Mouse (Mus musculus): Measurements from ENCODE around the gene Rcan1.

Gene Rcan1

DNA sequence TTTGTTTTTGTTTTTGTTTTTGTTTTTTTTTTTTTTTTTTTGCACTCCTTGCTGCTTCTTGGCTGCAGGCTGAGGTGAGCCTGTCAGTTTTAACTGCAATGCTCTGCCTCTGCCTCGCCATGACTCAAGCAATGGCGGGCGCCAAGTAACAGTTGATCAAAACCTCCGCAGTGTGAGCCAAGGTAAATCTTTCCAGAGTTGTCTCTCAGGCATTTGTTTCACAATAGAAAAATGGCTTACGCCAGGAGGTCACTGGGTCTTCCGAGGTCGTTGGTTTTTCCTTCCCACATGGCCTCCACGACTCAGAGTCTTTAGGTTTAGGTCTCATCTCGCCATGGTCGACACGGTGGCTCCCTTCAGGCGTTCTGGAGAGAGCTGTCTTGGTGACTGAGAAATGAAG lies 117.4 kb downstream of the Rcan1 start:
- no peak for DNase-seq (ENCODE audit: low read depth, low spot score)

DNA sequence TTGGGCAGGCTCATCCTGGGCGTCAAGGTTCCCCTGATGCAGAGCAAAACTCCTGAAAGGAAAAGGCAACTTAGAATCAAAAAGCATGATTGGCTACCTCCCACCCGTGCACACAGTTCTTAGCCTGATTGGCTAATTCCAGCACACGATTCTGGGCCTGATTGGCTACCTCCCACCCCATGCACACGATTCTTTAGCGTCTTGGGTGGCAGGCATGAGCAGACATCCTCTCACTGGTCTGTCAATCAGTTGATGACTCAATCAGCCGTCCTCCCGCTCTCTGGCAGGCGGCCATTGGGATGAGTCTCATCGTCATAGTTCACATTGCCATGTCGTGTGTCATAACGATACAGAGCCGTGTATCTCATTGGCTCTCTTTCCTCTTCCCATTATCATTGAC lies 121.7 kb downstream of the Rcan1 start:
- DNase-seq (ENCODE audit: low read depth, low spot score): no peak

DNA sequence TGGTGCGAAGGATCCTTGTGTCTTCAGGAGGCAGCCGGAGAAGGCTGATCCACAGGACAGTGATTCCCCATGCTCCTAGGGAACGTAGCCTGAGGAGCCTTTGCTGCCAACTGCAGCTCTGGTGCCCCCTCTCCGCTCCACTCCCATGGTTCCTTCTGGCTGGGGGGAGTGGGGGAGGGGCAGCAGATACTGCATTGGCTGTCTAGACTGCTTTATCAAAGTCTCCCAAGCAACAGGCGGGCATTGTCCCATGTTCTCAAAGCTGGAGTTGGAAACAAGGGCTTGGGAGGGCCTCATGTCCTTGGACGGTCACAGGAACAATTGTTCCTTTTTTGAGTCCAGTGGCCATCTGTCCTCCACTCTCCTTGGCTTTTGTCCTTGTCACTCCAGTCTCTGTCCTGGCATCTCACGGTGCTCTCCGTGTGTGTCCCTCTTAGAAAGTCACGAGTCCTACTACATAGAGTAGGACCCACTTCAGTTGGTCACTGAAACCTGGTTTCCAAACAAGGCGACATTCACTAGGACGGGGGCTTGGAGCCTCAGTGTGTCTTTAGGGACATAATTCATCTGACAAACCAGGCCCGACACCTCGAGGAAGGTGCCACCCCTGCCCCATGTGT lies 124.3 kb downstream of the Rcan1 start:
- DNase-seq (ENCODE audit: low read depth, low spot score): no peak

GRCm38 (mm10) chr16:92345177-92345576 lies 125.5 kb downstream of the Rcan1 start:
- no peak for DNase-seq (ENCODE audit: low read depth, low spot score)
